Mouse (Mus musculus) midbrain, embryonic 14.5 days (tissue): ENCODE data around the gene Rasgef1c. TPM values are rescaled to one million over a fixed set of nuclear protein-coding genes. Genes with fewer than 3 reads are reported as not detected.

Experiments
- ATAC-seq: fragments of 200-750 bp; cut with Nextera tagmentation; 2 replicates; pipeline ENCODE4 v1.8.0; 2017; ENCODE audit warnings: moderate number of reproducible peaks, moderate library complexity; ENCODE audit not compliant: low FRiP score, low TSS enrichment
- DNase-seq: peaks from one replicate; pipeline ENCODE4 v3.0.0-alpha.2; 2015
- H3K27ac ChIP-seq: fragments of 300-500 bp; sonication (generic); replicated peaks from 2 replicates; pipeline ENCODE4 v1.5.1; 2014; ENCODE audit warnings: mild to moderate bottlenecking, low read depth, low read length, moderate library complexity
- H3K27me3 ChIP-seq: fragments of 300-500 bp; sonication (generic); 2 replicates; pipeline ENCODE4 v1.6.1; 2014; ENCODE audit warnings: low read length, control low read depth, mixed read lengths; ENCODE audit not compliant: control insufficient read depth, insufficient read depth
- H3K36me3 ChIP-seq: fragments of 300-500 bp; sonication (generic); 2 replicates; pipeline ENCODE4 v1.6.1; 2014; ENCODE audit warnings: low read length, control low read depth; ENCODE audit not compliant: control insufficient read depth, insufficient read depth
- H3K4me1 ChIP-seq: fragments of 300-500 bp; sonication (generic); 2 replicates; pipeline ENCODE4 v1.6.1; 2014; ENCODE audit warnings: mild to moderate bottlenecking, antibody characterized with exemption, low read length, control low read depth; ENCODE audit not compliant: control insufficient read depth, insufficient read depth
- H3K4me2 ChIP-seq: fragments of 300-500 bp; sonication (generic); 2 replicates; pipeline ENCODE4 v1.6.1; 2014; ENCODE audit warnings: mild to moderate bottlenecking, low read length, moderate library complexity
- H3K4me3 ChIP-seq: fragments of 300-500 bp; sonication (generic); replicated peaks from 2 replicates; pipeline ENCODE4 v1.5.1; 2014; ENCODE audit warnings: low read depth, low read length
- H3K9ac ChIP-seq: fragments of 300-500 bp; sonication (generic); replicated peaks from 2 replicates; pipeline ENCODE4 v1.6.1; 2014; ENCODE audit warnings: mild to moderate bottlenecking, low read length, moderate library complexity
- H3K9me3 ChIP-seq: fragments of 300-500 bp; sonication (generic); 2 replicates; pipeline ENCODE4 v1.6.1; 2016; ENCODE audit warnings: low read length, control low read depth, mixed read lengths; ENCODE audit not compliant: control insufficient read depth
- WGBS: fragments of 180-500 bp; shearing (Covaris S2); extraction: QIAGEN DNeasy Blood & Tissue Kit; methylation state at CpG from one replicate; pipeline ENCODE4 v1.1.7; 2014; 5-methylcytosine and 5-hydroxymethylcytosine counted together
- polyA plus RNA-seq: library from polyadenylated mRNA; unstranded; fragments of >200 nt; fragmentation: Nextera tagmentation; extraction: Ambion mirVana; gene quantifications from 2 replicates; pipeline ENCODE4 v1.2.1, GENCODE M21; 2014

Rasgef1c gene
- polyA plus RNA-seq, 1 experiment from 2014 or later, result 24.9 TPM

DNA sequence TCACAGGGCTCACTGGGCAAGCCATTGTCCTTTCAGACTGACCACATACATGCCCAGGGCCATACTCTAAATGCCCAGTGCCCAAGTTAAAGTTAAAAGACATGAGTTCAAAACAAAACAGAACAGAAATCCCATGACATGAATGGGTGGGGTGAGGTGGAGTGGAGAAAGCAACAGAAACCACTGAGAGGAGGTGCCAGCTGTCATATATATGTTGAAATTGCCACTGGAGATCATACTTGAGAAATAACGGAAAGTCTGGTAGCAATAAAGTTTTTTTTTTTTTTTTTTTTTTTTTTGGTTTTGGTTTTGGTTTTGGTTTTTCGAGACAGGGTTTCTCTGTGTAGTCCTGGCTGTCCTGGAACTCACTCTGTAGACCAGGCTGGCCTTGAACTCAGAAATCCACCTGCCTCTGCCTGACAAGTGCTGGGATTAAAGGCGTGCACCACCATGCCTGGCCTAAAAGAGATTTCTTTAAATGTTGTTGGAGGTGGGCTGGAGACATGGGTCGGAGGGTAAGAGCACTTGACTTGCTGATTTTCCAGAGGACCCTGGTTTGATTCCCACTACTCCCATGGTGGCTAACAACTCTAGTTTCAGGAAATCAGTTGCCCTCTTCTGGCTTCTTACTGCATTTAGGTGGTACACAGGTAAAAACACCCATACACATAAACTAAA is 82.4 kb downstream of the Rasgef1c start:
- Histone ChIP-seq H3K4me3 (no peak overlapping the region), H3K27ac (no peak overlapping the region), H3K4me1 (no peaks in the 10 kb centered on the region), H3K27me3 (no peaks in the 10 kb centered on the region), H3K36me3 (no peaks in the 10 kb centered on the region), H3K4me2 (no peak overlapping the region), H3K9me3 (no peaks in the 10 kb centered on the region), H3K9ac (no peak overlapping the region)
- ATAC-seq (no peak), DNase-seq (no peak)
- 83% methylated on average over 4 of the region's 4 CpGs for WGBS

DNA sequence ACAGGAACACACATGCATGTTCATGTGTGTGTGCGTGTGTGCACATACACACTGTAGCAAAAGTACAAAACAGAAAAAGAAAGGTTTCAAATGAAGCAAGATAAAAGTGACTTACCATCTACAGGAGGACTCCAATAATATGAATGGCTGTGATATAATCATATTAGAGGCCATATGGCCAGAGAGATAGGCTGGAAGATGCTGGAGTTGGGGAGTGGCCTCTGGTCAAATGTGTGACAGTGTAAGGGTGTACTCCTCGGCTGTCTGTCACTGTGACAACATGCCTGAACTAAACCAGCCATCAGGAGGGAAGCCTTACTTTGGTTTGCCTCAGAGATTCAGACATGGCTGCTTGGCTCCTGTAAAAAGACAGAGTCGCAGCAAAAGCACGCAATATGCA is 83.4 kb downstream of the Rasgef1c start:
- Histone ChIP-seq H3K27ac (no peak overlapping the region), H3K4me3 (no peak overlapping the region), H3K36me3 (no peaks in the 10 kb centered on the region), H3K9ac (no peak overlapping the region), H3K4me1 (no peaks in the 10 kb centered on the region), H3K4me2 (no peak overlapping the region), H3K27me3 (no peaks in the 10 kb centered on the region), H3K9me3 (no peaks in the 10 kb centered on the region)
- no peak for DNase-seq
- no peak for ATAC-seq
- WGBS, result 88% methylated on average over 4 of the region's 4 CpGs

DNA sequence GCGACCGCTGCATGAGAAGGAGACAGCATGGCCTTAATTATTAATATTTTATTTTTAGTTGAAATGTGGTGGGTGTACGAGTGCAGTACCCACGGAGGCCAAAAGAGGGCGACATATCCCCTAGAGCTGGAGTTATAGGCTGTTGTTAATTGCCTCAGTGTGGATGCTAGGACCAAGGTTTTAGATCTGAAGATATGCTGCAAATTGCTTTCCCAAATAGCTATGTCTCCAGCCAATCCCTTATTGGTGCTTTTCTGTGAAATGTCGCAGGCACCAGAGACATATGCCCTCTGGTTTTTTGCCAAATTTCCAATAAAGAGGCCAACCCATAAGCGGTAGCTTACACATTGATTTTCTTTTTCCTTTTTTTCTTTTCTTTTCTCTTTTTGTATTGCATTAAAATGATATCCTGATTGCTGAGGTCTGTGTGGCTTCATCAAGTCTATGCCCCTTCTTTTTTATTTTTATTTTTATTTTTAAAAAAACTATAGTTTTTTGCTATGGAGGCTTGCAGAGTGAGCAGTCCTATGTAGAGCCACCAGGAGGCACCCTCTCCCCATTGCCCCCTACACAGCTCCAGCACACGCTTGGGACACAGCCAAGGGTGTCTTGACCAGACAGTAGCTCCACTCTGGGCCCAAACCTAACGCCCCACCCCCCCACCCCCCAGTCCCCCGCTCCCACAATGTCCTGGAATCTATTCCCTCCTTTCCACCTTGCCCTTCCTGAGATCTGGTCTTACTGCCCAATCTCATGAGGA is 84.8 kb downstream of the Rasgef1c start:
- H3K4me2 ChIP-seq, result no peak overlapping the region
- no peaks in the 10 kb centered on the region for H3K4me1 ChIP-seq
- H3K36me3 ChIP-seq, result no peaks in the 10 kb centered on the region
- 29% methylated on average over 10 of the region's 10 CpGs for WGBS
- no peaks in the 10 kb centered on the region for H3K27me3 ChIP-seq
- ATAC-seq, result no peak; the same call in 1 of the 2 replicates
- no peak overlapping the region for H3K4me3 ChIP-seq
- DNase-seq, result peak; percentile 68
- H3K27ac ChIP-seq, result no peak overlapping the region
- H3K9ac ChIP-seq, result no peak overlapping the region
- no peaks in the 10 kb centered on the region for H3K9me3 ChIP-seq

DNA sequence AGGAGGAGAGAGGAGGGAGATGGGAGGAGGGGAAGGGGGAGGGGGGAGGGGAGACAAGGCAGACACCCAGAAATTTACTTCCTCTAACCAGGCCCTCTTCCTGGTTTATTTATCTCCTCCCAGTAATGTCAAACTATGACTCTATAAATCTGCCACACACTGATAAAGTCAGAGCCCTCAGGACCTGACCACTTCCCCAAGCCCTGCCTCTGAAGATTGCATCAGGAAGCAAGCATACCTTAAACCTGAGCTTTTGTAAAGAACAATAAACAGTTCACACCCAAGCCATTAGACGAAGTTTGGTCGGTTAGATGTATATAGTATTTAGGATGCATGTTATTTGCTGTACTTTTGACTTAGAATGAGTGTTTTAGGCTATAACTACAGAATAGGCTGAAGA is 92.9 kb downstream of the Rasgef1c start:
- Histone ChIP-seq H3K27me3 (no peaks in the 10 kb centered on the region), H3K27ac (no peak overlapping the region), H3K9me3 (no peaks in the 10 kb centered on the region), H3K4me2 (no peak overlapping the region), H3K4me3 (no peak overlapping the region), H3K4me1 (no peaks in the 10 kb centered on the region), H3K36me3 (no peaks in the 10 kb centered on the region), H3K9ac (no peak overlapping the region)
- 87% methylated on average over 2 of the region's 2 CpGs for WGBS
- no peak for DNase-seq
- no peak for ATAC-seq

DNA sequence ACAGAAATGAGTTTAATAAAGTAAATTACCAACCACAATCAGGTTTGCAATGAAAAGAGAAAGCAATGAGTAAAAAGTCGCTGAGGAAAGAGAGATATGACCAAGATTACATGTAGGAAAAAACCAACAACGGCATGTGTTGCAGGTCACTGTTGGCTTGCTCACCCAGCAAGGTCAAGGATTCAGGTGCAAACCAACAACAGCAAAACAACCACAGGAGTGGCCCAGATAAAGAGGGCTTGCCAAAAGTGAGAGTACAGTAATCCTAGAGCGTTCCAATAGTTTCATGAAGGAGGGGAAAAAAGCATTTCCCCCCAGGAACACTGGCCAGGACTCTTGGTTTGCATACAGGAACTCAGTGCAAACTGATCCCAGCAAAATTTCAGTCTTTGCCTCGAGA is 94.8 kb downstream of the Rasgef1c start:
- Histone ChIP-seq H3K4me1 (no peaks in the 10 kb centered on the region), H3K9me3 (no peaks in the 10 kb centered on the region), H3K36me3 (no peaks in the 10 kb centered on the region), H3K27ac (no peak overlapping the region), H3K4me2 (no peak overlapping the region), H3K27me3 (no peaks in the 10 kb centered on the region), H3K4me3 (no peak overlapping the region), H3K9ac (no peak overlapping the region)
- DNase-seq, result no peak
- ATAC-seq, result no peak
- WGBS, result 79% methylated on average over 4 of the region's 4 CpGs

DNA sequence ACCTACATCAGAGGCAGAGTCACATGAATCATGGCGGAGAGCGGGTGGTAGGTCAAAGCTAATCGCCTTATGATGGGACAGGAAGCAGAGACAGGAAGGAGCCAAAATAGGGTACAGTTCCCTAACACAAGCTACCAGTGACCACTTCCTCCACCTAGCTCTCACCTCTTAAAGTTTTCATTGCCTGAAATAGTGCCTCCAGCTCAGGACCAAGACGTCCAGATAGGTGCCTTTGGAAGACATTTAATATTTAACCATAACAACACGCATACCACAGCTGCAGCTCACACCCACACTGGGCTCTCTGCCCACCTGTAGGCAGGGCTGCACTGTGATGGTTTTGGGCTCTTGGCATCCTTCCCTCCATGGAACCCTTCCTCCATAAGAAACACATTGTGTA is 95.7 kb downstream of the Rasgef1c start:
- no peaks in the 10 kb centered on the region for H3K36me3 ChIP-seq
- no peak overlapping the region for H3K4me3 ChIP-seq
- H3K9me3 ChIP-seq, result no peaks in the 10 kb centered on the region
- DNase-seq (no peak), ATAC-seq (no peak)
- no peaks in the 10 kb centered on the region for H3K4me1 ChIP-seq
- no peaks in the 10 kb centered on the region for H3K27me3 ChIP-seq
- H3K4me2 ChIP-seq, result no peak overlapping the region
- WGBS, result 89% methylated on average over 5 of the region's 5 CpGs
- H3K27ac ChIP-seq, result no peak overlapping the region
- no peak overlapping the region for H3K9ac ChIP-seq

DNA sequence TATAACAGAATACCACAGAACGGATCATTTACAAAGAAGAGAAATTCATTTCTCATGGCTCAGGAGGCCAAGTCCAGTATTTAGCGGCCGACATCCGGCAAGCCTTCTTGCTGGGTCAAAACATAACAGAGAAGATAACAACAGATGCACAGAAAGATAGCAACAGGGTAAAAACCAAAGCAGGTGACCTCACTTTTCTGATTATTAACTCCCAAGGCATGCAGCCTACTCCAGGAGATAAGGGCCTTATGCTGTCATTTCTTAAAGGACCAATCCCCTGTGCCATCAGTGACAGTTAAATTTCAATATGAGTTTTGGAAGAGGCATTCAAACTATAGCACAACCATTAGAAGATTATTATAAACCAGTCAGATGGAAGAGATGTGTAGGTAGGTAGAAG is 101.2 kb downstream of the Rasgef1c start:
- no peak for ATAC-seq
- no peak overlapping the region for H3K9ac ChIP-seq

DNA sequence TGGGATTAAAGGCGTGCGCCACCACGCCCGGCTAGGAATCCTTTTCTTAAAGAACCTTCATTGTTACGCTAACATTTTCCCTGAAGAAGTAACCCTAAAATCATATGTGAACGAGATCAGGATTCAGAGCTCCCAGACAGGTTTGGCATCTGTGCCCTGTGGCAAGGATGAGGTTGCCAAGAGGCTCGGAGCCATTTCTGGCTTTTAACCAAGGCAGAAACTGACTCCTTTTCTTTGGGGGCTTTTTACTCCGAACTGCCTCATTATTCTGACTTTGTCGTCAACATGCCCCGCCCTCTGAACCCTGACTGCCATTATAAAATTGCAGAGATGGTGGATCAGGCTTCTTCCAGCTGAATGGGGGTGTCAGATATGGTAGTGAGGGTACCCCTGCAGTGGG is 106.1 kb downstream of the Rasgef1c start:
- ATAC-seq (no peak), DNase-seq (no peak)
- Histone ChIP-seq H3K4me3 (no peak overlapping the region), H3K27me3 (no peaks in the 10 kb centered on the region), H3K9me3 (no peaks in the 10 kb centered on the region), H3K9ac (no peak overlapping the region), H3K27ac (no peak overlapping the region), H3K36me3 (no peaks in the 10 kb centered on the region), H3K4me2 (no peak overlapping the region), H3K4me1 (no peaks in the 10 kb centered on the region)
- 73% methylated on average over 10 of the region's 10 CpGs for WGBS

More for the DNA sequence above, 101.2 kb downstream of the Rasgef1c start:
- WGBS, result 93% methylated on average over 4 of the region's 4 CpGs
- Histone ChIP-seq H3K4me2 (no peak overlapping the region), H3K36me3 (no peaks in the 10 kb centered on the region), H3K9me3 (no peaks in the 10 kb centered on the region), H3K27me3 (no peaks in the 10 kb centered on the region), H3K27ac (no peak overlapping the region), H3K4me1 (no peaks in the 10 kb centered on the region), H3K4me3 (no peak overlapping the region)
- DNase-seq, result no peak

DNA sequence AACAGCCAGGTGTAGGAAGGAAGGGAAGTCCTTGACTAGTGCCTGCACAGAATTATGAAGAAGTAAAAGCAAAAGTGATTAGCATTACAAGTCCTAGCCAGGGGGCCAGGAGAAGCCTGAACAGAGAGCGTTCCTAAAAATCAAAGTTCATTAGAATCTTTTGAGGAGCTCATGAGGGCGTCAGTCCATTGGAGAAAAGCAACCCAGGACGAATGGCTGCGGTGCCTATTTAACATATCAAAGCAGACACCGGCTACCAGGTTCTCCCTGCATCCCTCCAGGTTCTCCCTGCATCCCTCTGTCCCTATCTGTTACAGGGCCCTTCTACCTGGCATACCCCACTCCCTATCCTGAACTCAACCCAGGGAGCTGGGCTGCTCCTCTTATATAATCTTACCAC is 106.6 kb downstream of the Rasgef1c start:
- ATAC-seq, result no peak
- WGBS, result 21% methylated on average over 5 of the region's 5 CpGs
- H3K9me3 ChIP-seq, result no peaks in the 10 kb centered on the region
- no peak overlapping the region for H3K4me3 ChIP-seq
- no peaks in the 10 kb centered on the region for H3K27me3 ChIP-seq
- H3K36me3 ChIP-seq, result no peaks in the 10 kb centered on the region
- no peak for DNase-seq
- no peak overlapping the region for H3K4me2 ChIP-seq
- H3K27ac ChIP-seq, result no peak overlapping the region
- no peaks in the 10 kb centered on the region for H3K4me1 ChIP-seq
- no peak overlapping the region for H3K9ac ChIP-seq
